Mouse (Mus musculus) thymus, postnatal 25 days (tissue): Measurements from ENCODE around the gene Pax2.
"Not testable (repeated sequence)": the region's sequence is repeated elsewhere in the genome, so short reads cannot be mapped to it uniquely, and the experiment has no call there.

Experiments
- DNase-seq: peaks from one replicate; pipeline ENCODE4 v3.0.0; 2022

The Pax2 gene

DNA sequence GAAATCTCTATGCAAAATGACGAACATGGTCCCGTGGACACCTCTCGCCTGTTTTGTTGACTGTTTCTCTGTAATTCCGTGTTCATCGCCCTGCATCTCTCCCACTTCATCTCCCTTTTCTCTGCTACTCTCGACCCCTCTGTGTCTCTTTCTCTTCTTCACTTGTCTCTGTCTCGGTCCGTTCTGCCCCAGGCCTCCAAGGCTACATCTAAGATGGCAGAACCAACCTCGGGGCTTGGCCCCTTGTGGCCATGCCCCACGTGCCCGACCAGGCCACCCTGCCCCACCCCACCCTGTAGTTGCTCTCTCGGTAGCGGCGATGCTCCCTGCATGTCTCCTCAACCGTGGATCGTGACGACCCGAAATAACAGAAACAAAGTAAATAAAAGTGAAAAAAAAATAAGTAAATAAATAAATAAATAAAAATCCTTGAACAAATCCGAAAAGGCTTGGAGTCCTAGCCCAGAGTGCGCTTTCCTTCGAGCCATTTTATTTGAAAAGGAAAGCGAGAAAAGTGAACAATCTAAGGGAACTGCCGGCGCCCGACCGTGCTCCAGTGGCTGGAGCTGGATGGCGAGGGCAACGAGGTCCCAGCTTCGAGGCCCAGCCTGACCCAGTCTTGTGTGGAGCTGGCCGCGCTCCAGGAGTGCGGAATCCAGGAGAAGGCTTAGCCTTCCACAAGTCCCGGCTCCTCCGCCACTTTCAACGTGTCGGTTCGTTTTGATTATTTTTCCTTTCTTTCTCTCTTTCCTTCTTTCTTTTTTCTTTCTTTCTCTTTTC lies 81.8 kb downstream of the Pax2 start:
- no peak for DNase-seq

DNA sequence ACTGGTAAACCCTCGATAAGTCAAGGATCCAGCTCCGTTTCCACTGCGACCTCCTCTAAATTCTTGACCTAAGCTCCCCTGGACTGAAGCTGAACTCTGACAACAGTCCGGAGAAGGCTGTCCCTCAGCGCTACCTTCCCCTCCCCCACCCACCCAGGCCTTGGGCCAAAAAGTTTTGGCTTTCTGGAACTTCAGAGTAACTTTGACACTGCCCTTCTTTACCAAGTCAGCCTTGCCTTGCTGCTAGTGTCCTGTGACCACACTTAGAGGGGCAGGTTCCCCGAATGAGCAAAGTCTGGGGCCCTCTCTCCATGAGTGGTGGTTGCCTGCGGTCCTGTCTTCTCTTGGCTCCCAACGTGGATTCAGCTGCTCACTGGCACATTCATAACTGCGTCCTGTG lies 82.5 kb downstream of the Pax2 start:
- no peak for DNase-seq

- not testable (repeated sequence) for DNase-seq
Measured at GRCm38 (mm10) chr19:44842661-44843060, 86.8 kb downstream of the Pax2 start.

- no peak for DNase-seq
Measured at GRCm38 (mm10) chr19:44849465-44849864, 93.6 kb downstream of the Pax2 start.

GRCm38 (mm10) chr19:44858671-44859070 lies 102.8 kb downstream of the Pax2 start:
- DNase-seq, result no peak

- no peak for DNase-seq
Measured at GRCm38 (mm10) chr19:44868766-44869165, 112.9 kb downstream of the Pax2 start.

GRCm38 (mm10) chr19:44874186-44874898 lies 118.5 kb downstream of the Pax2 start:
- DNase-seq, result no peak

GRCm38 (mm10) chr19:44874928-44875327 lies 119.1 kb downstream of the Pax2 start:
- DNase-seq, result no peak

GRCm38 (mm10) chr19:44875718-44876117 lies 119.9 kb downstream of the Pax2 start:
- DNase-seq, result no peak

DNA sequence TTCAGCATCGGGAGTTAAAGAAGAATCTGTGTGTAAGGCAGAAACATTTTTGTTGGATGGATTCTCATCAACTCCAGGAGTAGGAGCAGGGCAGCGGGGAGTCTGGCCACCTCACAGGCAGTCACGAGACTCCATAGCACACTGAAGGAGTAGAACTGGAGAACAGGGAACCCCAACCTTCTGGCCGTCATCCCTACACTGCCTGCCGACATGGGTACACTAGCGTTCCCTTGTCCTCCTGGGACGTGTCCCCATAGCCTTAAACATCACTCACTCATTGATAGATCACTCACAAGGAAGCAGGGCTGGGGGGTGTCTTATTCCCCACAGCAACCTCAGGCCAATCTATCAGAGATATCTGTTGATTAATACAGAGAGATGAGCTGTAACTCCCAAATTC lies 120.7 kb downstream of the Pax2 start:
- DNase-seq, result no peak

- no peak for DNase-seq
Measured at GRCm38 (mm10) chr19:44882552-44883024, 126.7 kb downstream of the Pax2 start.

DNA sequence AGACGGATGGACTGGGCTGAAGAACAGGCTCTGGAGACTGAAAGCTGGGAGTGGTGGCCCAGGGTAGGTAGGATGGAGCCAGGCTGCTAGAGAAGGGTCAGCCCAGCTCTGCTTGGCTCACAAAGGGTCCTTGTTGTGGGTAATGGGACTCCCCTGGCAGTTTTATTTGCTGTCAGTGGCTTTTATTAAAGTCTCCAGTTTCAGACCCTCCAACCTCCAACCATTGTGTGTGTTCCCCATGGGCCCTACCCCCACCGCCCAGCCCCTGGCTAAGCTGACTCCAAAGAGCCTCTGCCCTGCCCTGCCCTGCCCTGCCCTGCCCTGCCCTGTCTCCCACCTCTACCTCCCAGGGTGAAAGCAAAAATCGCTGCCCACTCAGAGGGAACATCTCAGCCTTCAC lies 128.5 kb downstream of the Pax2 start:
- DNase-seq, result no peak

GRCm38 (mm10) chr19:44886475-44886874 lies 130.6 kb downstream of the Pax2 start:
- no peak for DNase-seq
